Mouse (Mus musculus) cerebellum, adult 2 months (tissue): Measurements from ENCODE around the gene Inpp5d. TPM values are rescaled to one million over a fixed set of nuclear protein-coding genes. Genes with fewer than 3 reads are reported as not detected.

Source experiments
- DNase-seq, 2 experiments: peaks; one replicate each; pipeline ENCODE4 v3.0.0; 2021
- H3K27ac ChIP-seq: fragments of 200-500 bp; 2 replicates; pipeline ENCODE4 v1.5.1; 2012; ENCODE audit warnings: low read length, control low read depth, inconsistent platforms; ENCODE audit not compliant: insufficient read depth
- H3K27me3 ChIP-seq: fragments of 200-500 bp; 2 replicates; pipeline ENCODE4 v1.6.1; 2012; ENCODE audit warnings: inconsistent platforms, mild to moderate bottlenecking, low read length, moderate library complexity; ENCODE audit not compliant: control insufficient read depth, insufficient read depth
- H3K4me1 ChIP-seq: fragments of 200-500 bp; 2 replicates; pipeline ENCODE4 v1.6.1; 2011; ENCODE audit warnings: low read length; ENCODE audit not compliant: control insufficient read depth, insufficient read depth
- H3K4me3 ChIP-seq: fragments of 200-500 bp; replicated peaks from 2 replicates; pipeline ENCODE3; 2011; ENCODE audit warnings: mild to moderate bottlenecking, low read depth, low read length, control low read depth; ENCODE audit not compliant: insufficient read depth
- CTCF ChIP-seq: fragments of 200-500 bp; IDR thresholded peaks from 2 replicates; pipeline ENCODE4 v1.5.1; 2011; ENCODE audit warnings: low read depth, mild to moderate bottlenecking, control low read depth, low read length, moderate library complexity, borderline replicate concordance; ENCODE audit not compliant: insufficient read depth
- POLR2A ChIP-seq: fragments of 200-500 bp; IDR thresholded peaks from 2 replicates; pipeline ENCODE4 v1.6.1; 2011; ENCODE audit warnings: low read length, control low read depth, borderline replicate concordance; ENCODE audit not compliant: insufficient read depth
- WGBS: fragments of 180-500 bp; shearing (Covaris S2); methylation state at CpG from one replicate; pipeline ENCODE4 v1.1.7; 2018; 5-methylcytosine and 5-hydroxymethylcytosine counted together
- polyA plus RNA-seq: library from polyadenylated mRNA; depleted of rRNA; stranded (reverse); fragments of >200 nt; gene quantifications from 2 replicates; pipeline ENCODE4 v1.2.3, GENCODE M21; 2012

Inpp5d gene
- polyA plus RNA-seq, 1 experiment = 4.7 TPM

DNA sequence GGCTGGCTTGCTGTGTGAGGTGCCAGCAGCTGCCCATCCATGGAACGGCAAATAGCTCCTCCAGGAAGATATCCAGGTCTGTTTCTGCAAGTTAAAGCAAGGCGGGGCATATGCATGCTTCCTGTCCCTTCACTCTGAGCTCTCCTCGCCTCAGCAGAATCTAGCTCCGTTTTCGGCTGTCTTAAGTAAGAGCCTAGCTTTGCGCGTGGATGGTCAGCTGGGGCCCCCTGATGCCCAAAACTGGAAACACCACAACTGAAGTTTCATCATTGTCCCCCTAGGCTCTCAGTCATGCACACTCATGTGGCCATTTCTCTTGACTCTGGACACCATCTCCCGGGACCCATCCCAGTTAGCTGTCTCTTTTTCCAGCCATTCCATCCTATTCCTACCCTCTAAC is 101.3 kb downstream of the Inpp5d start:
- TF ChIP-seq POLR2A (no peak), CTCF (peak; percentile 78)
- 16% methylated on average over 8 of the region's 8 CpGs for WGBS
- Histone ChIP-seq H3K27ac (no peak overlapping the region), H3K27me3 (no peaks in the 10 kb centered on the region), H3K4me3 (no peak overlapping the region), H3K4me1 (no peaks in the 10 kb centered on the region)
- peak; percentile 23 to 42 for DNase-seq

DNA sequence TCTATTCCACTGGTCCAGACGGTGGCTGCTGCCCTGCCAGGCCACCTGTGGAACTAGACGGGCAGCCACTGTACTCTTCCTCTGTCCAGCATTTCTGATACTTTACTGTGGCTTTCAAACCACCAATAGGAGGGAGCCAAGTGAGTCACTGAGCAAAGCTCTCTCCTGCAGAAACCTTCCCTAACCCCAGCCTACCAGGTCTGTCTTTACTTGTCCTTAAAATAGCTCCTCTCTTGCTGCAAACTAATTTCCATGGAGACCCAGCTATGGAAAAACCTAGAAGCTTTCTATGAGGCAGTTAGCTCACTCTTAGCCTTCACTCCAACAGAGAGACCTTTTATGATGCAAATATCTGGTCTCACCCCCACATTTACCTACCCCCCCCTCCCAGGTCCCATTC is 102.0 kb downstream of the Inpp5d start:
- Histone ChIP-seq H3K4me1 (no peaks in the 10 kb centered on the region), H3K4me3 (no peak overlapping the region), H3K27ac (no peak overlapping the region), H3K27me3 (no peaks in the 10 kb centered on the region)
- TF ChIP-seq POLR2A (no peak), CTCF (no peak)
- DNase-seq = no peak
- WGBS = 13% methylated on average over 2 of the region's 2 CpGs

DNA sequence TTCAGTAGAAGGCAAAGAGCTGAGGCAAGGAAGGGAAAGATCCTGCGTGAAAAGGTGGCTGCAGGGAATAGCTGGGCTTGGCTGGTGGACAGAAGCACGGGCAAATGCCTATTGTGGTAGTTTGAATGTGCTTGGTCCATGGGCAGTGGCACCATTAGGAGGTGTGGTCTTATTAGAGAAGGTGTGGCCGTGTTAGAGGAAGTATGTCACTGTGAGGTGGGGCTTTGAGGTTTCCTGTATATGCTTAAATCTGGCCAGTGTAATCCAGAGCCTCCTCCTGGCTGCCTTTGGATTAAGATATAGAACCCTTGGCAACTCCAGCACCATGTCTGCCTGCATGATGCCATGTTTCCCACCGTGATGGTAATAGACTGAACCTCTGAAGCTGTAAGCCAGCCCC is 103.2 kb downstream of the Inpp5d start:
- Histone ChIP-seq H3K27me3 (no peaks in the 10 kb centered on the region), H3K27ac (no peak overlapping the region), H3K4me1 (no peaks in the 10 kb centered on the region), H3K4me3 (no peak overlapping the region)
- DNase-seq = no peak
- WGBS = 53% methylated on average over 4 of the region's 4 CpGs
- no peak for TF ChIP-seq CTCF
- no peak for TF ChIP-seq POLR2A

DNA sequence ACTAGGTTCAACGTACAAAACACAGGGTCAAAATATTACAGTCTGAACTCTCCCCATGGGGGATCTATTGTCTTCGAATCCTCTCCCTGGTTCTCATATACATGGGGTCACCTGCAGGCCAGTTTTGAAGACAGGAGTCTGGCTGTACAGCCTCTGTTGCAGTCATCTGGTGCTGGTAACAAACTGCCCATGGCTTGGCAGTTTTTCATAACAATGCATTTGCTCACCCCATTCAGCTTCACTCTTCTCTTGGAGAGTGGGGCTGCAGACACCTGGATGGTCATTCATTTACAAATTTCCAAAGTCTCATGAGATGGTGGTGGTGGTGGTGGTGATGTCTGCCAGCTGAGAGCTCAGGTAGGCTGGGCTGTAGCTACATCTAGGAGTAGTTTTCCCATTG is 109.0 kb downstream of the Inpp5d start:
- 69% methylated on average over 2 of the region's 2 CpGs for WGBS
- DNase-seq = no peak
- no peaks in the 10 kb centered on the region; the same call in 1 of the 2 replicates for H3K27me3 ChIP-seq
- no peak overlapping the region for H3K4me3 ChIP-seq
- H3K4me1 ChIP-seq = no peaks in the 10 kb centered on the region
- no peak for TF ChIP-seq POLR2A
- no peak for TF ChIP-seq CTCF
- H3K27ac ChIP-seq = no peak overlapping the region

DNA sequence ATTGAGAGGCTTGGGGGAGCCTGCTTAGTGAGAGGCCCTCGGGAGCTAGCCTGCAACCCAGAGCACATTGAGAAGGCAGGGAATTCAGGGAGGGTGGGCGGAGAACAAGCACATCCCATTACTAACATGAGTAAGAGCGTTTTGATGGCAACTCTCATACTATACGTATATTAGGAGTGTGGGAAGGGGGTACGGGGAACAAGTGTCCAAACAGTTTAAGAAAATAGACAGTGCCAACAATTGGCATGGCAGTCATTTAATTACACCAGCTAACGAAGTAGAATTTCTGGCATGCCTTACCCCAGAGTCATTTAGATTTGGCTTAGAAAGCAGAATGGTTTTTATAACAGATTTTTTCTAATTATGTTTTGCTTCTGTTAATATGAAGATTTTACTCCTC is 109.7 kb downstream of the Inpp5d start:
- Histone ChIP-seq H3K4me1 (no peaks in the 10 kb centered on the region), H3K4me3 (no peak overlapping the region), H3K27ac (no peak overlapping the region), H3K27me3 (no peaks in the 10 kb centered on the region; the same call in 1 of the 2 replicates)
- 42% methylated on average over 6 of the region's 6 CpGs for WGBS
- no peak for DNase-seq
- TF ChIP-seq POLR2A = no peak
- no peak for TF ChIP-seq CTCF

DNA sequence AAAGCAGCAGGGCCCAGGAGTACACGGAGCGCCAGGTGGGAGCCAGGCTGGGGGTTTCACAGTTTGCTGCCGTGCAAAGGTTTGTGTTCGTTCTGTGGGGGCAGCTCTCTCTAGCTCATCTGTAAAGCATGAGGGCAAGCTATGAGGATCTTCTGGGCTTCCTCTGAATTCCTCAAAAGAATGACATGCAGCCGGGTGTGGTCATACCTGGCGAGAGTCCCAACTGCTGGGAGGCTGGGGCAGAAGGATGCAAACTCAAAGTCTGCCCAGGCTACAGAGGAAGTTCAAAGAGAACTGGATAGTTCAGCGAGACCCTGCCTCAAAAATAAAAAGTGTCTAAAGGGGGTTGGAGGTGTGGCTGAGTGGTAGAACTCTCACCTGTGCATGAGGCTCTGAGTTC is 110.2 kb downstream of the Inpp5d start:
- no peak overlapping the region for H3K27ac ChIP-seq
- WGBS = 61% methylated on average over 7 of the region's 7 CpGs
- H3K4me3 ChIP-seq = no peak overlapping the region
- no peak for DNase-seq
- no peaks in the 10 kb centered on the region; the same call in 1 of the 2 replicates for H3K27me3 ChIP-seq
- no peak for TF ChIP-seq POLR2A
- no peak for TF ChIP-seq CTCF
- no peaks in the 10 kb centered on the region for H3K4me1 ChIP-seq

DNA sequence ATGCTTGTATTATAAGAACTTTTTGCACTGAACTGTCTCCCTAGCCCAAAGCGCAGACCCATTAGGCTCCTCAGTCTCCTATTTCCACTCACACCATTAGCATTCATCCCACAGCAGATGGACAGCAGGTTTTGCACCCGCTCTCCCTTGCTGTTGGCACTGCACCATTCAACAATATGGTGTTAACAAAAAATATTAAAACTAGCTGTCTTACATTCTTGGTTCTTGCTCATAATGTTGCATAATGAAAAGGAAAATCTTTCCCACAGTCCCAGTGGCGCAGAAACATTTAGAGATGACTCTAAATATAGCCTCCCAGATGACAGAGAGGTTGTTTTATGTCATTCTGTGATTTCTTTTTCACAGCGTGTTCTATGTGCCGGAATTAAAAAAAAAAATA is 113.1 kb downstream of the Inpp5d start:
- Histone ChIP-seq H3K4me3 (no peak overlapping the region), H3K4me1 (no peaks in the 10 kb centered on the region), H3K27me3 (no peaks in the 10 kb centered on the region; the same call in 1 of the 2 replicates), H3K27ac (no peak overlapping the region)
- peak in 1 of 2 experiments; percentile 29 for DNase-seq
- no peak for TF ChIP-seq POLR2A
- 47% methylated on average over 5 of the region's 5 CpGs for WGBS

DNA sequence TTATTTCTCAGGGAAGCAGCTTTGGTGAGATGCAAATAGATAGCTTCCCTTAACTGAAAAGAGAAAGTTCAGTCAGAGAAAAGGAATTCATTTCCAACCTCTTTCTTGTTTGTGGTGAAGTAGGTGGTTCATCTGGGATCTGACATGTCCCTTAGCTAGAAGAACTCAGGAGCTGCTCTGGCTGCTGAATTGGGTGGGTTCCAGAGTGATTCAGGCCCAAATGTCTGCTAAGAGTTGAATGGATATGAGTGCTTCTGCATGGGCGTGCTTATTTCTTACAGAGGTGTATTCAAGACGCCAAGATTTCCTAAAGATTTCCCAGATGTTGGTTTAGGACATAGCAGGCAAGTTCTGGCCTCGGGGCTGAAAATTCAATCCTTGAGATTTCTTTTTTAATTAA is 114.0 kb downstream of the Inpp5d start:
- no peak overlapping the region for H3K4me3 ChIP-seq
- no peaks in the 10 kb centered on the region; the same call in 1 of the 2 replicates for H3K27me3 ChIP-seq
- DNase-seq = no peak
- TF ChIP-seq POLR2A (no peak), CTCF (no peak)
- H3K4me1 ChIP-seq = no peaks in the 10 kb centered on the region
- no peak overlapping the region for H3K27ac ChIP-seq
- 77% methylated on average over 3 of the region's 3 CpGs for WGBS

DNA sequence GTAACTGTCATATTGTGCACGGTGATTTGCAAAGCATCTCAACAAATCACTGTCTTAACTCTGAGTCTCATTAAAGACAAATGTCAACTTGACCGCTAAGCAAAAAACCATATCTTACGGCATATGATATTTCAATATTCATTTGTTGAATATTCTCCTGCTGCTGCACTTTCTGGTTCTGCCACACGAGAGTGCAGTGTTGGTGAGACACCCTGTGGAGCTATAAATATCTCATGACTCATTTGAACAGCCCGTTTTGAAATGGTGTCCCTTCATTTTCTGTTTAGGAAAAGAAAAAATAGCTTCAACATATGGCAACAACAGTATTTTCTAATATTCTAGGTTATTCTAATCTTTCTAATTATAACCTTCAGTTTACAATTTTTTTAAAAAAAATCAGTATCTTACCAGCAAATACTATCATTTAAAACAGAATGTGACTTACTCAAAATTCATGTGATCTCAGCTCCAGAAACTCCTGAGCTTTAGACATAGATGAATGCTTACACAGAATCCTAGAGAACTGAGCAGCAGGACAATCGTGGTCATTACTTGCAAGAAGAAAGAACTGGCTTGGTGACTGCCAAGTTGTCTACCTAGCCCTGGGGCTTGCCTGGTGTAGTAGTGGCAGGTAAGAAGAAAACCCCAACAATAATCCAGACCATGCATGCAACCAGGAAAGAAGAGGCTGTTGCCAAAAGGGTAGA is 120.6 kb downstream of the Inpp5d start:
- H3K4me3 ChIP-seq = no peak overlapping the region
- 54% methylated on average over 6 of the region's 6 CpGs for WGBS
- TF ChIP-seq POLR2A = no peak
- TF ChIP-seq CTCF = no peak
- DNase-seq = peak in 1 of 2 experiments; percentile 41
- H3K27me3 ChIP-seq = no peaks in the 10 kb centered on the region
- no peak overlapping the region for H3K27ac ChIP-seq
- no peaks in the 10 kb centered on the region for H3K4me1 ChIP-seq
